Mouse (Mus musculus) small intestine, adult 2 months (tissue): Measurements from ENCODE around the gene Egfem1.

ENCODE experiments used
- CTCF ChIP-seq: fragments of 200-500 bp; IDR thresholded peaks from 2 replicates; pipeline ENCODE4 v1.5.1; 2012; ENCODE audit warnings: low read depth, mild to moderate bottlenecking, control low read depth, inconsistent platforms, low read length, moderate library complexity, mixed read lengths; ENCODE audit not compliant: insufficient replicate concordance, insufficient read length; ENCODE audit errors: extremely low read depth
- POLR2A ChIP-seq: fragments of 200-500 bp; IDR thresholded peaks from 2 replicates; pipeline ENCODE4 v1.6.1; 2012; ENCODE audit warnings: low read depth, mild to moderate bottlenecking, control low read depth, inconsistent platforms, low read length, moderate library complexity

DNA sequence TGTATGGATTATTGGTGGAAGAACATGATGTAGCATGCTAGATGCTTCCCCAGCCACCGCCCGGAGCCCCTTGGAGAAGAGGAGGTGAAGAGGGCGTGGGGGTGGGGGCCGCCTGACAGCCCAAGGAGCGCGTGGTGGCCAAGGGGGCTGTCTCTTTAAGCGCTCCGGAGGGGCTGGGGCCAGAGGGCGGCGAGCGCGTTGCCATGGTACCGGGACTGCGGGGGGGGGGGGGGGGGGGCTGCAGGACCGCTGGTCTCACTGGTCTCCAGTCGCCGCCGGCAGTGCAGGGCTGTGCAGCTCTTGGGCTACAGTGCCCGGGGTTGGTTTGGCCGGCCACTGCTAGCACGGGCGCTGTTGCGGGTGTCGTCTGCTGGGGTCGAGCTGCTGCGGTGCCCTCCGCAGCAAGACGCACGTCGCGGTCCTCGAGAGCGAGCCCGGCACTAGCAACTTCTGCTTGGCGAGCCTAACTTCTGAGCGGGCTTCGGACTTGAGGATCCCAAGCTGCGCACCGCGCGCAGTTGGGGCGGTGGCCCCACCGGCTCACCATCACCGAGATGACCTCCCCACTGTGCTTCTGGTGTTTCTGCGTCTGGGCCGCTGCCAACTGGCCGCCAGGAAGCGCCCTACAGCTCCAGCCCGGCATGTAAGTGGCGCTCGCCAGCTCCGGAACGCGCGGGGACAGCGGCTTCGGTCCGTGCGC is 623 bp downstream of the Egfem1 start:
- TF ChIP-seq CTCF (no peak), POLR2A (no peak)
